Mouse (Mus musculus) gastrocnemius, postnatal 4 days (tissue): ENCODE measurements at regions not wholly inside any gene's neighbourhood (a gene's known extent, or its start where the extent isn't known, plus 50 kb on each side); places are given as distances from the start of the nearest gene placed in this dataset.

ENCODE experiments used
- DNase-seq, 2 experiments: peaks; one replicate each; pipeline ENCODE4 v3.0.0; 2021 to 2022; ENCODE audit warnings: low spot score in 2 of 2, mixed read lengths in 2 of 2

GRCm38 (mm10) chr2:172094159-172094558, 50.9 kb upstream of the Cbln4 start:
- peak in 1 of 2 experiments; percentile 2 for DNase-seq

GRCm38 (mm10) chr2:172103881-172104655, 60.8 kb upstream of the Cbln4 start:
- no peak for DNase-seq

GRCm38 (mm10) chr2:172105241-172105640, 62.0 kb upstream of the Cbln4 start:
- DNase-seq = no peak

GRCm38 (mm10) chr2:172110706-172111105, 67.4 kb upstream of the Cbln4 start:
- peak in 1 of 2 experiments; percentile 29 for DNase-seq

GRCm38 (mm10) chr2:172113639-172114038, 70.4 kb upstream of the Cbln4 start:
- DNase-seq = no peak

GRCm38 (mm10) chr2:172115604-172116206, 72.4 kb upstream of the Cbln4 start:
- no peak for DNase-seq

GRCm38 (mm10) chr2:172127517-172127916, 84.3 kb upstream of the Cbln4 start:
- no peak for DNase-seq

GRCm38 (mm10) chr2:172131232-172131631, 88.0 kb upstream of the Cbln4 start:
- no peak for DNase-seq

- no peak for DNase-seq
Measured at GRCm38 (mm10) chr2:172132623-172133332, 89.5 kb upstream of the Cbln4 start.

- no peak for DNase-seq
Measured at GRCm38 (mm10) chr2:172140080-172140479, 96.8 kb upstream of the Cbln4 start.

- DNase-seq = no peak
Measured at GRCm38 (mm10) chr2:172143269-172143668, 100.0 kb upstream of the Cbln4 start.

- no peak for DNase-seq
Measured at GRCm38 (mm10) chr2:172148736-172149135, 99.6 kb upstream of the Mc3r start.

GRCm38 (mm10) chr2:172149734-172150133, 98.6 kb upstream of the Mc3r start:
- DNase-seq = no peak

GRCm38 (mm10) chr2:172150898-172151297, 97.4 kb upstream of the Mc3r start:
- no peak for DNase-seq

- no peak for DNase-seq
Measured at GRCm38 (mm10) chr2:172159909-172160308, 88.4 kb upstream of the Mc3r start.

GRCm38 (mm10) chr2:172177371-172177770, 70.9 kb upstream of the Mc3r start:
- no peak for DNase-seq

- no peak for DNase-seq
Measured at GRCm38 (mm10) chr2:172179301-172179700, 69.0 kb upstream of the Mc3r start.

- no peak for DNase-seq
Measured at GRCm38 (mm10) chr2:172197746-172198145, 50.5 kb upstream of the Mc3r start.
